Mouse (Mus musculus) stomach, embryonic 15.5 days (tissue): ENCODE results near the gene Grrp1. TPM values are rescaled to one million over a fixed set of nuclear protein-coding genes. Genes with fewer than 3 reads are reported as not detected.
"Not testable (repeated sequence)": the region's sequence is repeated elsewhere in the genome, so short reads cannot be mapped to it uniquely, and the experiment has no call there.

Source experiments
- ATAC-seq: fragments of 200-750 bp; cut with Nextera tagmentation; 2 replicates; pipeline ENCODE4 v1.8.0; 2017; ENCODE audit warnings: low read depth, moderate number of reproducible peaks, moderate TSS enrichment; ENCODE audit not compliant: insufficient read depth, low FRiP score
- H3K27ac ChIP-seq: fragments of 300-500 bp; sonication (generic); 2 replicates; pipeline ENCODE4 v1.5.1; 2015; ENCODE audit warnings: mild to moderate bottlenecking, inconsistent platforms
- H3K27me3 ChIP-seq: fragments of 300-500 bp; sonication (generic); replicated peaks from 2 replicates; pipeline ENCODE4 v1.6.1; 2015; ENCODE audit warnings: inconsistent platforms
- H3K36me3 ChIP-seq: fragments of 300-500 bp; sonication (generic); 2 replicates; pipeline ENCODE4 v1.6.1; 2015; ENCODE audit warnings: inconsistent platforms
- H3K4me1 ChIP-seq: fragments of 300-500 bp; sonication (generic); 2 replicates; pipeline ENCODE4 v1.6.1; 2015; ENCODE audit warnings: inconsistent platforms
- H3K4me2 ChIP-seq: fragments of 300-500 bp; sonication (generic); 2 replicates; pipeline ENCODE4 v1.6.1; 2015; ENCODE audit warnings: mild to moderate bottlenecking, inconsistent platforms
- H3K4me3 ChIP-seq: fragments of 300-500 bp; sonication (generic); replicated peaks from 2 replicates; pipeline ENCODE4 v1.5.1; 2015; ENCODE audit warnings: inconsistent platforms
- H3K9ac ChIP-seq: fragments of 300-500 bp; sonication (generic); 2 replicates; pipeline ENCODE4 v1.6.1; 2015; ENCODE audit warnings: inconsistent platforms
- H3K9me3 ChIP-seq: fragments of 300-500 bp; sonication (generic); 2 replicates; pipeline ENCODE4 v1.6.1; 2016; ENCODE audit warnings: inconsistent platforms
- WGBS: fragments of 180-500 bp; shearing (Covaris S2); methylation state at CpG from one replicate; pipeline ENCODE4 v1.1.7; 2015; 5-methylcytosine and 5-hydroxymethylcytosine counted together
- polyA plus RNA-seq: library from polyadenylated mRNA; unstranded; fragments of >200 nt; fragmentation: Nextera tagmentation; extraction: Ambion mirVana; gene quantifications from 2 replicates; pipeline ENCODE4 v1.2.1, GENCODE M21; 2015

Grrp1 gene
- polyA plus RNA-seq = 4.2 and 5.2 TPM in 2 replicates

DNA sequence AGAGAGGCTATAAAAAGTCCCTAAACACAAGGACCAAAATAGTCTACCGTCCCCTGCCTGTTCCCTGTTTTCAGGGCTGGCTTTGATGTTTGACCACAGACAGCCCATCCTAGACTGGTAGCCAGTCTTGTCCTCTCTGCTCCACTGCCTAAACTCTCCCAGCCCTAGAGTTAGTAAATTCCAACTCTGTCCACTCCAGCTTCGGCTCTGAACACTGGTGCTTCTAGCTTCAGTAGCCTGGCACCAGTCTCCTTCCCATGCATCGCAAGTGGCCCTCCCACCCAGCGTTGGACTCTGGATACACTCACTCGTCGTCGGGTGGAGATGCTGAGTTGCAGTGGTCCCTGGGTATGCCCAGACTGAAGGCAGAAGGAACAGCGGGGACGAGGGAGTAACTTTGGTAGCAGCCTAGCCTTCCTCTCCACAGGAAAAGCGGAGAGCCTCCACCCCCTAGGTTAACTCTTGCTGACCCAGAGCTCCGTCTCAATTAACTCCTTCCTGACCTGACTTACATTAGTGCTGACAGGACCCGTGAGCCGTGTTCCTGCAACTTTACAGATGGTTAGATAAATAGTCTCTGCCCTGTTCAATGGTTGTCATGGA lies at the start of gene Grrp1:
Gene Grrp1, minus strand, starts transcription at position 385 of the 603 bp plus-strand sequence.
- no peak for ATAC-seq
- Histone ChIP-seq H3K36me3 (no peaks in the 10 kb centered on the region), H3K27ac (0 out of 2 replicates have a peak within 1 kb of the TSS, but pooled peaks have one; percentile 1)

GRCm38 (mm10) chr4:134302084-134302483 lies 48.2 kb upstream of the Grrp1 start:
- Histone ChIP-seq H3K9ac (no peak overlapping the region), H3K4me3 (no peak overlapping the region), H3K4me1 (peaks cover 2% of the 10 kb centered on the region; the same call in 1 of the 2 replicates), H3K27ac (no peak overlapping the region), H3K9me3 (no peaks in the 10 kb centered on the region), H3K36me3 (no peaks in the 10 kb centered on the region), H3K4me2 (no peak overlapping the region), H3K27me3 (no peaks in the 10 kb centered on the region)
- 91% methylated on average over 5 of the region's 5 CpGs for WGBS
- ATAC-seq = no peak

More for the DNA sequence above, at the start of gene Grrp1:
- peaks cover 51% of the 10 kb centered on the region for H3K4me1 ChIP-seq
- H3K4me2 ChIP-seq = peak within 1 kb of the TSS; percentile 43
- H3K9me3 ChIP-seq = no peaks in the 10 kb centered on the region
- WGBS = 3% methylated on average over 13 of the region's 13 CpGs
- peaks cover 40% of the 10 kb centered on the region for H3K27me3 ChIP-seq
- no peak within 1 kb of the TSS; the same call in 1 of the 2 replicates for H3K9ac ChIP-seq
- peak within 1 kb of the TSS; percentile 47 for H3K4me3 ChIP-seq

DNA sequence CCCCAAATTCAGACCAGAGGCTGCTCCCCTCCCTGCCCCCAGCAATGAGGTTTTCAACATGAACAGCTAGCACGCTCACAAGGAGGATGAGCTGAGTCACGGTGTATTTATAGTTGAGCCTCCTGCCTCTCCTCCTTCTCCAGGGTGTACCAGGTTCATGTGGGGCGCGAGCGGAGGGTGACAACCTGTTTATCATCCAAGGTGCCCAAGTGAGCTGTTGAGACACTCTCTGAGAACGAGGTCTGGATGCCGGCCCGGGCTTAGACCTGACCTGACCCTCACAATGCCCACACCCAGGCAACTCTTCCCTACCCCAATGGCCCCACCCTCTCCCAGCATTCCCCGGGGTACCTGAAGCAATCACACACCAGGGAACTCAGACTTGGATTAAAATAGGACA lies 46.4 kb upstream of the Grrp1 start:
- Histone ChIP-seq H3K27me3 (no peaks in the 10 kb centered on the region), H3K9ac (no peak overlapping the region), H3K4me3 (no peak overlapping the region), H3K27ac (no peak overlapping the region), H3K36me3 (no peaks in the 10 kb centered on the region), H3K4me1 (no peaks in the 10 kb centered on the region), H3K9me3 (no peaks in the 10 kb centered on the region), H3K4me2 (no peak overlapping the region)
- 65% methylated on average over 9 of the region's 9 CpGs for WGBS
- ATAC-seq = no peak

DNA sequence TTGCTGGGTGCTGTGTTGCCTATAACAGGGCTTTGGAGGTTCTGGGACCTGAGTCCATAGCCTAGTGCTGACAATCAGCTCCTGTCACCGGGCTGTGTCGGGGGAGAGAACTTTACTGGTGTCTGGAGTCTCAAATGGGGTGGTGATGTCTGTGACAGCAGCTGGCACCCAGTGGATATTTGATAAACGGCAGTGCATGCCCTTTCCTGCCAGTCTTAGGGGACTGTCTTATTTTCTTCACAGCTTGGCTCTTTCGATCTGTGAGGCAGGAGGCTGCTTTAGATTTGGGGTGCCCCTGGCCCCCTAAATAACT lies 45.5 kb upstream of the Grrp1 start:
- no peak overlapping the region for H3K4me2 ChIP-seq
- 60% methylated on average over 4 of the region's 4 CpGs for WGBS
- no peak overlapping the region for H3K9ac ChIP-seq
- no peak for ATAC-seq
- H3K4me3 ChIP-seq = no peak overlapping the region
- H3K9me3 ChIP-seq = no peaks in the 10 kb centered on the region
- H3K27me3 ChIP-seq = no peaks in the 10 kb centered on the region
- no peaks in the 10 kb centered on the region for H3K4me1 ChIP-seq
- H3K27ac ChIP-seq = no peak overlapping the region
- H3K36me3 ChIP-seq = no peaks in the 10 kb centered on the region

DNA sequence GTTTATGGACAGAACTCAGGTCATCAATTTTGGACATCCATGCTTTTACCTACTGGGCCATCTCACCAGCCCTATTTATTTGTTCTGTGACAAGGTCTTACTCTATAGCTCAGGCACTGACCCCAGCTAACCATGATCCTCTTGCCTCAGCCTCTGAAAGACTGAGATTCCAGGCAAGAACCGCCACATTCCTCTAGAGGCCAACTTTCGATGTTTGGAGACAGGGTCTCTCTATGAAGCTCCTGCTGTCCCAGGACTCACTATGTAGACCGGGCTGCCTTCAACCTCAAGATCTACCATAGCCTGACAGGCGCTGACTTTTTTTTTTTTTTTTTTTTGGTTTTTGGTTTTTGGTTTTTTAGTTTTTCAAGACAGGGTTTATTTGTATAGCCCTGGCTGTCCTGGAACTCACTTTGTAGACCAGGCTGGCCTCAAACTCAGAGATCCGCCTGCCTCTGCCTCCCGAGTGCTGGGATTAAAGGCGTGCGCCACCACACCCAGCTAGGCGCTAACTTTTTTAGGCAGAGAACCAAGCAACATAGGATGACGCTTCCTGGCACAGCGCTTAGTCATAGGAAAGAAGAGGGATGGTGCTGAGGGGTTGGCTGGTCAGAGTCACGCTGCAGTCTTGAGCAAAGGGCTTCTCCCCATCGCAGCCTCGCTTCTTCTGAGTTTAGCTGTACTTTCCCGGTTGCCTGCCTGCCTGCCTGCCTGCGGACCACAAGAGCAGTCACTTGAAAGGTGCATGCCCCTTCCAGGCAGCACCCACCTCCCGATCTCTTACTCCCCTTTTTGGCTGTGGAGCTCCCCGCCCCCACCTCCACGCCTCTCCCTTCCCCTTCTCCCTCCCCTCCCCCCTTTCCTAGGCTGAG lies 45.0 kb upstream of the Grrp1 start:
- no peaks in the 10 kb centered on the region for H3K9me3 ChIP-seq
- H3K9ac ChIP-seq = no peak overlapping the region
- H3K4me1 ChIP-seq = no peaks in the 10 kb centered on the region
- H3K27me3 ChIP-seq = 0 out of 2 replicates have a peak, but pooled peaks cover 1% of the 10 kb centered on the region
- WGBS = 73% methylated on average over 19 of the region's 19 CpGs
- H3K4me2 ChIP-seq = no peak overlapping the region
- no peak overlapping the region for H3K4me3 ChIP-seq
- no peaks in the 10 kb centered on the region for H3K36me3 ChIP-seq
- H3K27ac ChIP-seq = no peak overlapping the region
- no peak for ATAC-seq

- Histone ChIP-seq H3K27ac (no peak overlapping the region), H3K4me2 (no peak overlapping the region), H3K27me3 (0 out of 2 replicates have a peak, but pooled peaks cover 4% of the 10 kb centered on the region), H3K4me3 (no peak overlapping the region), H3K4me1 (no peaks in the 10 kb centered on the region), H3K36me3 (no peaks in the 10 kb centered on the region), H3K9me3 (no peaks in the 10 kb centered on the region), H3K9ac (no peak overlapping the region)
- no peak for ATAC-seq
- 90% methylated on average over 8 of the region's 8 CpGs for WGBS
These were observed 43.5 kb upstream of the Grrp1 start for GRCm38 (mm10) chr4:134297369-134297768.

- Histone ChIP-seq H3K9ac (no peak overlapping the region), H3K9me3 (no peaks in the 10 kb centered on the region), H3K4me1 (0 out of 2 replicates have a peak, but pooled peaks cover 3% of the 10 kb centered on the region), H3K27me3 (0 out of 2 replicates have a peak, but pooled peaks cover 4% of the 10 kb centered on the region), H3K4me3 (no peak overlapping the region), H3K4me2 (no peak overlapping the region), H3K27ac (no peak overlapping the region), H3K36me3 (no peaks in the 10 kb centered on the region)
- ATAC-seq = no peak
- WGBS = 92% methylated on average over 4 of the region's 4 CpGs
These were observed 42.6 kb upstream of the Grrp1 start for GRCm38 (mm10) chr4:134296523-134296922.

GRCm38 (mm10) chr4:134296096-134296495 lies 42.2 kb upstream of the Grrp1 start:
- not testable (repeated sequence) for H3K9me3 ChIP-seq, H3K9ac ChIP-seq, H3K27ac ChIP-seq, H3K4me3 ChIP-seq, H3K36me3 ChIP-seq, H3K4me1 ChIP-seq, H3K27me3 ChIP-seq, ATAC-seq, H3K4me2 ChIP-seq
- 83% methylated on average over 4 of the region's 4 CpGs for WGBS

- Histone ChIP-seq H3K27ac (no peak overlapping the region), H3K9me3 (no peaks in the 10 kb centered on the region), H3K9ac (no peak overlapping the region), H3K36me3 (no peaks in the 10 kb centered on the region), H3K4me1 (0 out of 2 replicates have a peak, but pooled peaks cover 7% of the 10 kb centered on the region), H3K27me3 (0 out of 2 replicates have a peak, but pooled peaks cover 4% of the 10 kb centered on the region), H3K4me2 (no peak overlapping the region), H3K4me3 (no peak overlapping the region)
- 48% methylated on average over 9 of the region's 9 CpGs for WGBS
- ATAC-seq = no peak
These were observed 39.8 kb upstream of the Grrp1 start for GRCm38 (mm10) chr4:134293692-134294163.

DNA sequence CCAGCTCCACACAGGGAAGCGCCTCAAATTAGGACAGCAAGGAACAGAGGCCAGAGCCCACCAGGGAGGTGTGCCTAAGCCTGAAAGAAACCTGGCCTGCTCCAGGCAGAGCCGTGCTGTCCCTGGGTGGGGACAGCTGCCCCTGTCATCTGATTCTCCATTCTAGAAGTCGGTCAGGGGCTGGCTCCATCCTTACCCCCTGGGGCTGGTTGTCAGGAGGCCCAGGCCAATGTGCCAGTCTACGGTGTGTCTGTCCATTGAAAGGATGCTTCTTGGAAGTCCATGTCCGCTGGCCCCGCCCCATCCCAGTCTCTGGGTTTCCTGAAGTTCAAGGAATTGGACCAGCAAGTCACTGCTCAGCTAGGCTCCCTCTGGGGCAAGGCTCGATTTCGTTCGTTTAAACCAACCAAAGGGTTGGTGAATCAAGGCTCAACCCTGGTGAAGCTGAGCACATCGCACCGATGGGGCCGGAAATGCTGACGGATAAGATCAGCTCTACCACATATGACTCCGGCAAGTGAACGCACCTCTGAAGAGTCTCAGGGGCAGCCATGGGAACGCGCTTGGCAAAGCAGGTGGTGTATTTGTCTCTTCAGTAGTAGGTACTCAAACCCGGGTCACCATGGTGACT lies 39.3 kb upstream of the Grrp1 start:
- no peak overlapping the region for H3K4me3 ChIP-seq
- no peak for ATAC-seq
- no peaks in the 10 kb centered on the region for H3K36me3 ChIP-seq
- H3K27ac ChIP-seq = no peak overlapping the region
- no peak overlapping the region for H3K9ac ChIP-seq
- no peak overlapping the region for H3K4me2 ChIP-seq
- 65% methylated on average over 18 of the region's 18 CpGs for WGBS
- peaks cover 12% of the 10 kb centered on the region for H3K4me1 ChIP-seq
- H3K27me3 ChIP-seq = 0 out of 2 replicates have a peak, but pooled peaks cover 4% of the 10 kb centered on the region
- no peaks in the 10 kb centered on the region for H3K9me3 ChIP-seq

DNA sequence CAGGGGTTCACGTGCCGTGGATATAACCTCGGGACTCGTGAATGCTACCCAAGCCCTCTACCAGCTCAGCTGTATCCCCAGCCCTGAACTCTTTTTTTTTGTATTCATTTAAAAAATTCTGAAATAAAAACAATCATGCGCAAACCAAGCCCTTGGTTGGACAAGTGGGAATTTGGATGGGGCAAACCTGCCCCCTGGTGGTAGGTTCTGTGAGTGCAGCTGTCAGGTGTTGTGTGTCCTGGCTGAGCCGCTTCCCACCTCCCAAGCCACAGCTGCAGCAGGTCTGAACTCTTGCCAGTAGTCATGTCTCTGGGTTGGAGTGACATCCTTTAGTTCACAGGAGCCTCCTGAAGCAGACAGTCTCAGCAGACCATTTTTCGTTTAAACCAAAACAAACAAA lies 38.2 kb upstream of the Grrp1 start:
- Histone ChIP-seq H3K9ac (no peak overlapping the region), H3K4me3 (no peak overlapping the region), H3K4me2 (no peak overlapping the region), H3K36me3 (no peaks in the 10 kb centered on the region), H3K27ac (no peak overlapping the region), H3K4me1 (peaks cover 14% of the 10 kb centered on the region), H3K27me3 (0 out of 2 replicates have a peak, but pooled peaks cover 4% of the 10 kb centered on the region), H3K9me3 (no peaks in the 10 kb centered on the region)
- ATAC-seq = no peak
- WGBS = 17% methylated on average over 7 of the region's 7 CpGs
